Mouse (Mus musculus): ENCODE results near the gene Gm2663. TPM values are rescaled to one million over a fixed set of nuclear protein-coding genes. Genes with fewer than 3 reads are reported as not detected.
"Not testable (repeated sequence)": the region's sequence is repeated elsewhere in the genome, so short reads cannot be mapped to it uniquely, and the experiment has no call there.

The Gm2663 gene
- not detected in 2 replicates for polyA plus RNA-seq (2012)

DNA sequence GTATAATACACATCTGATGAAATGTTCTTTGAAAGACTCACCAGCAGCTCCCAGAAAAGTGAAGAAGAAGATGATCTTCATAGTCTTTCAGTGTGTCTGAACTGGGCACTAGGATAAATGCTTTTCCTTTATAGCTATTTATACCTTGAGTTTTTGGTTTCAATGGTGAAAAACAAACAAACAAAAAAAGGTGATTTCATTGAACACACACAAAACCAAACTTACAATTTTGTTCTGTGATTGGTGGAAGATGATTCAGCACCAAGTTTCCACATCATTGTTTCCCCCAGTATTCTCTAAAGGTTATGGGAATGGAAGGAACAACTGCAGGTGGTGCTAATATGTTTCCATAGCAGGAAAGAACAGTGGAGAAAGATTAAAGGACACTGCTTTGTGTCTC is at the start of gene Gm2663:
Gene Gm2663 (minus strand): TSS at position 101 of the 400 bp plus-strand sequence.
- not testable (repeated sequence) for TF ChIP-seq GATA1 (IDR thresholded peaks at IDR 0.05; ENCODE audit: low read length)

DNA sequence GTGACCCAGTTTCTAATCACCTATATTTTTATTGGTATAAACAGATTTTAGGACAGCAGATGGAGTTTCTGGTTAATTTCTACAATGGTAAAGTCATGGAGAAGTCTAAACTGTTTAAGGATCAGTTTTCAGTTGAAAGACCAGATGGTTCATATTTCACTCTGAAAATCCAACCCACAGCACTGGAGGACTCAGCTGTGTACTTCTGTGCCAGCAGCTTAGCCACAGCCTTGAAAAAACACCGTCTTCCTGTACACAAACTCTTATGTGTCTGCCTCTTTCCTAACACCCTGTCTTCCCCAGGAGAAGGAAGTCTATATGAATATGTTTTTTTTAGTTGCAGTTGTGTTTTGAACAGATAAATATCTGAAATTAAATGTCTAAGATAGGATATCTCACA is 49.3 kb upstream of the Gm2663 start:
- TF ChIP-seq GATA1 (IDR thresholded peaks at IDR 0.05; ENCODE audit: low read length) = no peak

- TF ChIP-seq GATA1 (IDR thresholded peaks at IDR 0.05; ENCODE audit: low read length) = no peak
These were observed 48.7 kb upstream of the Gm2663 start for GRCm38 (mm10) chr6:41047961-41048360.

DNA sequence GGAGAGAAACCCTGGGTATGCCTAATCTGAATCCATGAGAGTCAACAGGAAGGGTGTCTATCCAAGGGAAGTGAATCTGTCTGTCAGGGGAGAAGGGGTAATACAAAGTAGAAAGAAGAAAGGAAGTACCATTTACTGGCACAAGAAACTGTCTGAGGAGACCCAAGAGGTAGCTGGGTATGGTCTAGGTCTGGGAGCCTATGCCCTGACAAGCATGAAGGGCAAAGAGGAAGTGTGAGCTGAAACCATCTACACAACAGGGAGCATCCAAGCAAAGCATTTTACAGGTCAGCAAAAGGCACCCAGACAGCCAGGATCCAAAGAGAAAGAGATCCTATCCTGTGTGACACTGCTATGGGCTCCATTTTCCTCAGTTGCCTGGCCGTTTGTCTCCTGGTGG is 47.9 kb upstream of the Gm2663 start:
- no peak for TF ChIP-seq GATA1 (IDR thresholded peaks at IDR 0.05; ENCODE audit: low read length)

DNA sequence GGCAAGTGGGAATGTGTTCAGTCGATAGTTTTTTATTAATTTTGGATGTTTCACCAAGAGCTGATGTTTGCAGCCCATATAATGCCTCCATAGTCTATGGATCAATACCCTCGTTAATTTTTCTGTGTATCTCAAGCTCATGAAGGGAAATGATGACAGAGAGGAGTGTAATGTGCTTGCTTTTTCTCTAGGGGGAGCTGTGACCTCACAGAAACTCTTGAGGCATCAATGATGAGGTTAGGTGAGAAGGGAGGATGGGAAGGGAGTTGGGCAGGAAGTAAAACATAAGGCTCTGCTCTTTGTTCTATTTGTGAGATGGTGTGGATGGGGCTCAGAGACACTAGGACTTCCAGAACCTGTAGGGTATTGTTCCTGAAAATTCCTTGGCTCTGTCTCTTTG is 47.3 kb upstream of the Gm2663 start:
- TF ChIP-seq GATA1 (IDR thresholded peaks at IDR 0.05; ENCODE audit: low read length) = no peak

DNA sequence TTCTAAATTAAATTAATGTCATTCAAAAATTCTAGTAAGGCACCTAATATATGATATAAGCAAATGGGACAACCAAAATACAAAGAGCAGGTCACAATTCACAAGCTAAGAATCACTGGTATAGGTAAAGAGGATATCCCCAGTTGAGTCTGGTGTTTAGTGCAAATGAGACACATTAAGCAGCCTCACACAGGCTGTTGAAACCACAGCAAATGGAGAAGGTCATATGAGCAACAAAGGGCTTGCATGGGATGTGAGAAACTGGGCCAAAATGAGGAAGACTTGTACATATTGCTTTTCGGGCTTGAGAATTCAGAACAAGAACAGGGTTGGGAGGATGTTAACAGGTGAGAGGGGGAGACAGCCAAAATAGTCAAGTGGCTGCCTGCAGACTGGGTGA is 45.5 kb upstream of the Gm2663 start:
- TF ChIP-seq GATA1 (IDR thresholded peaks at IDR 0.05; ENCODE audit: low read length) = no peak

DNA sequence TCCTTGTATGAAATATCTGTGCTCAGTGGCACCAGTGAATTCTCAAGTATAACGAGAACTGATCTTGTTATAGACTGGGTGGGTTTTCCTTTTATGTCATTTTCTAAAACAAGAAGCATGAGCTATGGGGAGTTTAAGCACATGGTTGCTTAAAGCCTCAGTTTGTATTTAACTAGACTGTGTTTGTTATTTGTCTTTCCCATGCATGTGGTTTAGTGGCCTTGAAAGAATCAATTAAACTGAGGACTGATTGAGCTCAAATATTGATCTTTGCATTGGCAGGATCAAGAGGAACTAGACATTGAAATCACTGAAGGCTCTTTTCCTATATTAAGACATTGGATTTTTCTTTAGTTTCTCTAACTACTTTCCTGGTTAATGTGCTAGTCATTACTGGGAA is 45.0 kb upstream of the Gm2663 start:
- no peak for TF ChIP-seq GATA1 (IDR thresholded peaks at IDR 0.05; ENCODE audit: low read length)

GRCm38 (mm10) chr6:41035409-41035808 is 36.1 kb upstream of the Gm2663 start, which contains the start of gene 2210010C04Rik:
2210010C04Rik (minus strand) TSS chr6:41035509.
- no peak for TF ChIP-seq GATA1 (IDR thresholded peaks at IDR 0.05; ENCODE audit: low read length)

GRCm38 (mm10) chr6:41032802-41033201 is 33.5 kb upstream of the Gm2663 start:
- no peak for TF ChIP-seq GATA1 (IDR thresholded peaks at IDR 0.05; ENCODE audit: low read length)

DNA sequence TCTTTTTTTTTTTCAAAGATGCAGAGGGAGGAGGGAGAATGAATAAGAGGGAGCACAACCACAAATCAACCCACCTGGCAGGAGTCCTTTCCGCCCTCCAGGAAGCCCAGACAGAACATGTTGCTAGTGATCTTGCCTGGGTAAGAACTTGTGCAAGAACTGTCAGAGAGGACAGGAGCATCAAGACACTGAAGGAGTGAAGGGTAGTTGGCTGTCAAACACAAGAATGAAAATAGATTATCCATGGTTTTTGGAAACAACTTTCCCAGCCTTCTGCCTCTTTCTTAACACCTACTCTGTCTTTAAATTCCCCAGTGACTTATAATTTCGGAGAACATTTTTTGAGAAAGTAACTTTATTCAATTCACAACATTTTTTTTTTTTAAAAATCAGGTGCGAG is 33.0 kb upstream of the Gm2663 start:
- no peak for TF ChIP-seq GATA1 (IDR thresholded peaks at IDR 0.05; ENCODE audit: low read length)

GRCm38 (mm10) chr6:41030821-41031220 is 31.5 kb upstream of the Gm2663 start:
- TF ChIP-seq GATA1 (IDR thresholded peaks at IDR 0.05; ENCODE audit: low read length) = no peak

GRCm38 (mm10) chr6:41027053-41027452 is 27.8 kb upstream of the Gm2663 start:
- no peak for TF ChIP-seq GATA1 (IDR thresholded peaks at IDR 0.05; ENCODE audit: low read length)

DNA sequence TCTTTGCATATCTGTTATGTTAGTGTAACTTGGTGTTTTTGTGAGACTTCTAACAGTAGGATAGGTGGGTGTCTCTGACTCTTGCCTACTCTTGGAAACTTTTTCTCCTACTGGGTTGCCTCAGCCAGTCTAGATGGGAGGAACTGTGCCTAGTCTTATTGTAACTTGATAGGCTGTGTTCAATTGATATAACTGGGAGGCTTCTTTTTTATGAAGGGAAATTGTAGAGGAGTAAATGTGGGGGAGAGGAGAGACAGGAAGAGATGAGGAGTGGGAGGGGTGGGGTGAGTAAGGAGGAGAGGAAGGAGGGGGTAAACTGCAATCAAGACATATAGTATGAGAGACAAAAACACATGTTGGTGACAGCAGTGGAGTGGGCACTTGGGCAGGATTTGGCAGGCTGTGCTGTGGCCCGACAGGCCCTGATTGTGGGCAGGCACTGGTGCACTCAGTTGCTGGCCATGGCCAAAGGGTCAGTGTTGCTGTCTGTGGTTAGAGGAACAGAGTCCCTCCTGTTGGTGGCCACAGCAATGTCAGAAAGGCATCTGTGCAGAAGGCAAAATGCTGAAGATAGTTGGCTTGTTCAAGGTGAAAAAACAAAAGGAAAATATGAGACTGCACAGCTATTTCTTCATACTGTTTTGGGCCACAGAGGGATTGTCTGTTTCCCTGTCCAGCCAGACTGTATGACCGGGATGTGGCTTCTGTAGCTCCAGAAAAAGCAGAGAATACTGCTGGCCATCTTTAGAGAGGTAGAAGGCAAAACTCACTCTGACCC is 26.8 kb upstream of the Gm2663 start:
- no peak for TF ChIP-seq GATA1 (IDR thresholded peaks at IDR 0.05; ENCODE audit: low read length)

- no peak for TF ChIP-seq GATA1 (IDR thresholded peaks at IDR 0.05; ENCODE audit: low read length)
These were observed 19.9 kb upstream of the Gm2663 start for GRCm38 (mm10) chr6:41019140-41019539.

GRCm38 (mm10) chr6:41018629-41019028 is 19.4 kb upstream of the Gm2663 start:
- no peak for TF ChIP-seq GATA1 (IDR thresholded peaks at IDR 0.05; ENCODE audit: low read length)

- no peak for TF ChIP-seq GATA1 (IDR thresholded peaks at IDR 0.05; ENCODE audit: low read length)
These were observed 15.8 kb upstream of the Gm2663 start for GRCm38 (mm10) chr6:41015065-41015464.

- TF ChIP-seq GATA1 (IDR thresholded peaks at IDR 0.05; ENCODE audit: low read length) = not testable (repeated sequence)
These were observed 34.8 kb downstream of the Gm2663 start, which contains the start of gene 1810009J06Rik for GRCm38 (mm10) chr6:40964454-40964853. 1810009J06Rik (plus strand) TSS chr6:40964754.

Measured in G1E-ER4 (cell line).